Mouse (Mus musculus): Measurements from ENCODE around the gene Rbpjl. TPM values are rescaled to one million over a fixed set of nuclear protein-coding genes. Genes with fewer than 3 reads are reported as not detected.

Gene Rbpjl
- polyA plus RNA-seq, 1 experiment from 2014 or later = 0.16 TPM

- no peaks in the 10 kb centered on the region for H3K27me3 ChIP-seq (replicated peaks; ENCODE audit: control insufficient read depth, insufficient read depth, low read length)
- H3K4me2 ChIP-seq (replicated peaks; ENCODE audit: low read depth) = peak overlapping the region; percentile 60
- peaks cover 49% of the 10 kb centered on the region for H3K4me1 ChIP-seq (replicated peaks; ENCODE audit: control insufficient read depth, insufficient read depth, low read length)
- no peaks in the 10 kb centered on the region for H3K9me3 ChIP-seq (ENCODE audit: control insufficient read depth)
- 0 out of 2 replicates have a peak overlapping the region, but pooled peaks have one; percentile 26 for H3K4me3 ChIP-seq (ENCODE audit: low read depth, low read length)
- H3K36me3 ChIP-seq (ENCODE audit: control insufficient read depth, insufficient read depth) = peaks cover 21% of the 10 kb centered on the region
- ATAC-seq = no peak
- H3K9ac ChIP-seq (ENCODE audit: low read depth, low read length) = peak overlapping the region; percentile 55
- peak overlapping the region; percentile 95 for H3K27ac ChIP-seq (ENCODE audit: low read depth, low read length)
- 43% methylated on average over 9 of the region's 9 CpGs for WGBS
- no peak for TF ChIP-seq CTCF (IDR thresholded peaks at IDR 0.05; ENCODE audit: low read depth)
Observed at GRCm38 (mm10) chr2:164433278-164433895, 30.4 kb downstream of the Rbpjl start.

- peak overlapping the region; percentile 95 for H3K27ac ChIP-seq (ENCODE audit: low read depth, low read length)
- H3K9me3 ChIP-seq (ENCODE audit: control insufficient read depth) = no peaks in the 10 kb centered on the region
- 27% methylated on average over 3 of the region's 3 CpGs for WGBS
- H3K9ac ChIP-seq (ENCODE audit: low read depth, low read length) = 0 out of 2 replicates have a peak overlapping the region, but pooled peaks have one; percentile 22
- H3K4me2 ChIP-seq (replicated peaks; ENCODE audit: low read depth) = peak overlapping the region; percentile 60
- ATAC-seq = no peak
- H3K4me3 ChIP-seq (ENCODE audit: low read depth, low read length) = no peak overlapping the region
- peaks cover 8% of the 10 kb centered on the region for H3K36me3 ChIP-seq (ENCODE audit: control insufficient read depth, insufficient read depth)
- H3K27me3 ChIP-seq (replicated peaks; ENCODE audit: control insufficient read depth, insufficient read depth, low read length) = no peaks in the 10 kb centered on the region
- no peak for TF ChIP-seq CTCF (IDR thresholded peaks at IDR 0.05; ENCODE audit: low read depth)
- peaks cover 49% of the 10 kb centered on the region for H3K4me1 ChIP-seq (replicated peaks; ENCODE audit: control insufficient read depth, insufficient read depth, low read length)
Observed at GRCm38 (mm10) chr2:164434681-164435080, 31.7 kb downstream of the Rbpjl start.

- no peak for ATAC-seq
- H3K4me3 ChIP-seq (ENCODE audit: low read depth, low read length) = no peak overlapping the region
- H3K9me3 ChIP-seq (ENCODE audit: control insufficient read depth) = no peaks in the 10 kb centered on the region
- H3K4me1 ChIP-seq (replicated peaks; ENCODE audit: control insufficient read depth, insufficient read depth, low read length) = peaks cover 47% of the 10 kb centered on the region
- H3K4me2 ChIP-seq (replicated peaks; ENCODE audit: low read depth) = peak overlapping the region; percentile 89
- no peaks in the 10 kb centered on the region; the same call in 1 of the 2 replicates for H3K36me3 ChIP-seq (ENCODE audit: control insufficient read depth, insufficient read depth)
- no peaks in the 10 kb centered on the region for H3K27me3 ChIP-seq (replicated peaks; ENCODE audit: control insufficient read depth, insufficient read depth, low read length)
- H3K9ac ChIP-seq (ENCODE audit: low read depth, low read length) = 0 out of 2 replicates have a peak overlapping the region, but pooled peaks have one; percentile 23
- WGBS = 11% methylated on average over 5 of the region's 5 CpGs
- peak overlapping the region; percentile 95 for H3K27ac ChIP-seq (ENCODE audit: low read depth, low read length)
- no peak for TF ChIP-seq CTCF (IDR thresholded peaks at IDR 0.05; ENCODE audit: low read depth)
Observed at GRCm38 (mm10) chr2:164435216-164436090, 32.5 kb downstream of the Rbpjl start.

- H3K36me3 ChIP-seq (ENCODE audit: control insufficient read depth, insufficient read depth) = no peaks in the 10 kb centered on the region
- H3K4me3 ChIP-seq (ENCODE audit: low read depth, low read length) = peak overlapping the region; percentile 16
- no peaks in the 10 kb centered on the region for H3K9me3 ChIP-seq (ENCODE audit: control insufficient read depth)
- peak overlapping the region; percentile 23 for H3K9ac ChIP-seq (ENCODE audit: low read depth, low read length)
- no peak for TF ChIP-seq CTCF (IDR thresholded peaks at IDR 0.05; ENCODE audit: low read depth)
- 19% methylated on average over 8 of the region's 8 CpGs for WGBS
- H3K27ac ChIP-seq (ENCODE audit: low read depth, low read length) = peak overlapping the region; percentile 95
- no peak for ATAC-seq
- no peaks in the 10 kb centered on the region for H3K27me3 ChIP-seq (replicated peaks; ENCODE audit: control insufficient read depth, insufficient read depth, low read length)
- peaks cover 41% of the 10 kb centered on the region for H3K4me1 ChIP-seq (replicated peaks; ENCODE audit: control insufficient read depth, insufficient read depth, low read length)
- peak overlapping the region; percentile 89 for H3K4me2 ChIP-seq (replicated peaks; ENCODE audit: low read depth)
Observed at GRCm38 (mm10) chr2:164436215-164436913, 33.4 kb downstream of the Rbpjl start.

GRCm38 (mm10) chr2:164436961-164437360, 34.0 kb downstream of the Rbpjl start:
- Histone ChIP-seq H3K9me3 (ENCODE audit: control insufficient read depth) (no peaks in the 10 kb centered on the region), H3K4me3 (ENCODE audit: low read depth, low read length) (peak overlapping the region; percentile 16), H3K4me2 (replicated peaks; ENCODE audit: low read depth) (peak overlapping the region; percentile 89), H3K36me3 (ENCODE audit: control insufficient read depth, insufficient read depth) (no peaks in the 10 kb centered on the region), H3K27me3 (replicated peaks; ENCODE audit: control insufficient read depth, insufficient read depth, low read length) (no peaks in the 10 kb centered on the region), H3K27ac (ENCODE audit: low read depth, low read length) (peak overlapping the region; percentile 95), H3K9ac (ENCODE audit: low read depth, low read length) (peak overlapping the region; percentile 23), H3K4me1 (replicated peaks; ENCODE audit: control insufficient read depth, insufficient read depth, low read length) (peaks cover 35% of the 10 kb centered on the region)
- no peak for TF ChIP-seq CTCF (IDR thresholded peaks at IDR 0.05; ENCODE audit: low read depth)
- WGBS = 29% methylated on average over 3 of the region's 3 CpGs
- ATAC-seq = peak; percentile 64

GRCm38 (mm10) chr2:164437710-164438109, 34.8 kb downstream of the Rbpjl start:
- Histone ChIP-seq H3K4me3 (ENCODE audit: low read depth, low read length) (peak overlapping the region; percentile 20), H3K27ac (ENCODE audit: low read depth, low read length) (peak overlapping the region; percentile 95), H3K9ac (ENCODE audit: low read depth, low read length) (no peak overlapping the region), H3K36me3 (ENCODE audit: control insufficient read depth, insufficient read depth) (no peaks in the 10 kb centered on the region), H3K4me1 (replicated peaks; ENCODE audit: control insufficient read depth, insufficient read depth, low read length) (peaks cover 29% of the 10 kb centered on the region), H3K9me3 (ENCODE audit: control insufficient read depth) (no peaks in the 10 kb centered on the region), H3K27me3 (replicated peaks; ENCODE audit: control insufficient read depth, insufficient read depth, low read length) (no peaks in the 10 kb centered on the region), H3K4me2 (replicated peaks; ENCODE audit: low read depth) (peak overlapping the region; percentile 89)
- peak; percentile 79 for ATAC-seq
- no peak for TF ChIP-seq CTCF (IDR thresholded peaks at IDR 0.05; ENCODE audit: low read depth)
- WGBS = 30% methylated on average over 6 of the region's 6 CpGs

Data from intestine, postnatal 0 days (tissue).